Mouse (Mus musculus) heart, postnatal 10 days (tissue): Measurements from ENCODE around the gene Mta3. TPM values are rescaled to one million over a fixed set of nuclear protein-coding genes. Genes with fewer than 3 reads are reported as not detected.

Experiments used
- DNase-seq, 2 experiments: peaks; one replicate each; pipeline ENCODE4 v3.0.0; 2021
- intact Hi-C: fragments of 180-260 bp; cut with DNase I; formaldehyde crosslinking; loops from one replicate; pipeline ENCODE4 v1.15.1; 2025
- total RNA-seq, 2 experiments: library from RNA; stranded (reverse); gene quantifications; 2 replicates each; pipeline ENCODE4 v1.2.3; 2021

Mta3 gene
- total RNA-seq, 2 experiments from 2014 or later: 29.2 to 30.2 TPM

DNA sequence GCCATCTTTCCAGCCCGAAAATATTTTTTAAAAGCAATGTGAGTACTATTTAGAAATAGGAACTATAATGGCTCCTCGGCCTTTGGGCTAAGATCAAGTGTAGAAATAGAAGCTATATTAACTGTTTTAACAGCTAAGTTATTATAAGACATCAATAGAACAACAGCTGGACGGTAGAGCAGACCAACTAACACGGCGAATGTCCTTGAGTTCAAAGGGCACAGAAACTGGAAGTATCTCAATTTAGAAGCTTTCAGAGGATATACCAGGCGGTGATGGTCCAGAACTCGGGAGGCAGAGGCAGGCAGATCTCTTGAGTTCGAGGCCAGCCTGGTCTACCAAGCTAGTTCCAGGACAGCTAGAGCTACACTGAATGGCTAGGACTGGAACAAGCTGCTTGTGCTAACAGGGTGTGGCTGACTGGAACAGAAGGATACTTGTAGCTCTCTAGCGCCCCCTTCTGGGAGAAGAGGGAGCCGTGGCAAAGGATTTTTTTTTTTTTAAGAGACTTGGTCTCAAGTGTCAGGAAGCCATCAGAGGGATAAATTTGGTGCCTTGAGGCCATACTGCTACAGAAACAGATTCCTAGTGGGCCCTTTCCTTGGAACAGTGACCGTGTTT is 101.9 kb downstream of the Mta3 start:
- intact Hi-C loops: loop anchor here (5.0 kb wide), 2 partner anchors 176 to 536 kb away; partner anchors contain the start of gene Kcng3
- DNase-seq: peak; percentile 58 to 80

DNA sequence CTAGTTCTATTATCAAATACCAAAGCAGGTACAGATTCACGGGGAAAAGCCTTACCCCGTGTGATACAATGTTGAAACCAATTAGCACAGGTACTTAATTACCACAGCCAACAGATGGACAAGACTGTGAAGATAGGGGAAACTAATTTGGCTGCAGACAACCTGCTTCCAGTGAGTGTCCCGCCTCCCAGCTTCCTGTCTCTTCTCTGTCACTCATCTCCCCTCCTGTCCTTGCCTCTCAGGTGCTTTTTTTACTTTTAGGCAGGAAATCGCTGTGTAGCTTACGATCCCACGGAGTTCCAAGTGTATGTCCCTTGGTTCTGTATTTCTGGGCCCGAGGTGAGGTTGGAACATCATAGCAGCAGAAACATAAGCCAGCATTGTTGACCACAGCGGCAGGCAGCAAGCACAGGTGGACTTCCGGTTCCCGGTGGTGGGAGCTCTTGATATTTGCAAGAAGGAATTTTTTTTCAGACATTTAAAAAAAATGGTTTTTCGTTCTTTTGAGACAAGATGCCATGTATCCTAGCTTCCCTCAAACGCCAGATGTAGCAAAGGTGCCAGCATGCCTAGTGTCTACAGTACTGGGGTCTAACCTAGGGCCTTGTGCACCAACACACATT is 102.6 kb downstream of the Mta3 start:
- intact Hi-C loops: loop anchor here (5.0 kb wide), 2 partner anchors 176 to 536 kb away; partner anchors contain the start of gene Kcng3
- no peak for DNase-seq

DNA sequence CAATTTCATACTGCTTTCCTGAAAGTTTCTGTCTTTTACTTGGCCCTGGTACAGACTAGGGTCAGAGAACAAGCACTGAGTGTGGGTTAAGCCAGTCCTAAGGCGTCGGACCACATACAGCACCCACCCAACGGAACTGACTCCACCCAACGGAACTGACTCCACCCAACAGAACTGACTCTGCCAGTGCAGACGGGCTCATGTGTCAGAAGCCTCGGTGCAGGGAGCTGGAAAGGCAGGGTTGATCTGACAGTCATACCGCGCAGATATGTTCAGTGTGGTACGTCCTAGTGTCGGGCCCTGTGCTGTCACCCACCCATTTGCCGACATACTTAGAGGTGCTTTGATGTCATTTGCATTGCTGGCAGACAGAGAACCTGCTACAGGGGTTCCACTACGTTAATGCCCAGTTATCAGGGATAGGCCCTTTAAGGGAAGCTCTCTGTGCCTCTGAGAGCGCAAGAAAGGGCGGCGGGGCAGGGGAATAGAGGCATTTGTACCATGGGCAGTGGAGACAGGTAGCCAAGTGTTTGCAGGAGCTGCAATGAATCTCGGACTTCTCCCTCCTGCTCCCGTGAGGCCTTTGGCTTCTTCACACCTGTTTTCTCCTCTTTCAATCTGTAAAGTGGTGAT is 103.3 kb downstream of the Mta3 start:
- no peak for DNase-seq
- intact Hi-C loops: loop anchor here (5.0 kb wide), 2 partner anchors 177 to 537 kb away; partner anchors contain the start of gene Kcng3

DNA sequence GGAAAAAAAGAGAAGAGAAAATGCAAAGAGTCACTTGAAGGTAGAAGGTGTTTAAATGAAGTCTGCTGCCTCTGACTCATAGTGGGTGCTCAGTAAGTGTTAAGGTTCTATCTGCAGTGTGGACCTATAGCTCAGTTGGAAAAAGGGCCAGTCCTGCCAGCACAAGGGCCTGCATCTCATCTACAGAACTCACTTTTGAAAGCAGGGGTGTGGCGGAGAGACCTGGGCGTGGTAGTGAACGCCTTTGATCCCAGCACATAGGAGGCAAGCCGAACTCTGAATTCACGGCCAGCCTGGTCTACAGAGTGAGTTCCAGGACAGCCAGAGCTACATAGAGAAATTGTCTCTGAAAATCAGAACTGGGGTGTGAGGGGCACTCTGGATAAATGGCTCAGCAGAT is 104.3 kb downstream of the Mta3 start:
- DNase-seq: no peak
- intact Hi-C loops: no loop called here

DNA sequence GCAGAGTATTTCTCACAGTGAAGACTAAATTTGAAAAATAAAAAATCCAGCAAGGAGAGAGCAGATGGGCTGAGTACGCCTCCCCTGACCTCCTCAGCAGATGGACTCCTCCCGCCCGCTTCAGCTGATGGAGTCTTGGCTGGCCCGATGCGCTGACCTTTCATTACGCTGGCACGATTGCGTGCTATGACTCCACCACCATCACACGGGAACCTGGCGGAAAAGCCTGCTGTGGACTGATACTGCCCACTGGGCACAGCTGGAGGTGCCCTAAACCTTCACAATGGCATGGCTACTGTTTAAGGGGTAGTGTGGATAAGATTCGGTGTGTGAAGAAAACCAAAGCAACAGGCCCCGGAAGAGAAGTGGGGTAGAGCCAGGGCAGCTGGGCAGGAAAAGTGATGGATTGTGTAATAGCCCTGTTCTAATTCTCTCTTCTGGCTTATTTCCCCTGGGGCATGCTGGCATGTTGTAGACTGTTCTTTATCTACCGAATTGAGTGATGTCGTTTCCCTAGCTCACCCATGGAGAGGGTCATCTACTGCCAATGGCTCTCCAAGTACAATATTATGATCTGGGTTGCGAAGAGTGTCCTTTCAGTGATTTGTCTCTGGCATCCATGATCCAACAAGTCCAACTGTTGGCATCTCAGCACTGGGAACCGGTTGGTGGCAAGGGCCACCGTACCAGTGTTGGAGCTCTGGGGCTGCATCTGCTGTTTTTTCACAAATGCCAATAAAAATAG is 106.4 kb downstream of the Mta3 start:
- intact Hi-C loops: no loop called here
- DNase-seq: no peak

DNA sequence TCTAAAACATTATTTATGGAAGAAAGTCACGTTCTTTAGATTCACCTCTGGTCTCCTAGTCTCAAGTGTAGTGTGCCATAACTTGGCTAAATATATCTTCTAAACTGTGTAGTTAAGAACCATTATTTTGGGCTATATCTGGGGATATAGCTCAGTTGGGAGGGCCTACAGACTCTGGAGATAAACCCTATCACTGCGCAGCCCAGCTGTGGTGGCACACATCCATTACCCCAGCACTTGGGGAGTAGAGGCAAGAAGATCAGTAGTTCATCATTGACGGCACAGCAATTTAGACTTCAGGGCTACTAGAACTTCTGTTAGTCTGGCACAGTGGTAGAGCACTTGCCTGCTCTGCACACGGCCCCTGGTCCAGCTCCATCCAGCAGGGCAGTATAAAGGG is 107.1 kb downstream of the Mta3 start:
- intact Hi-C loops: no loop called here
- DNase-seq: no peak

DNA sequence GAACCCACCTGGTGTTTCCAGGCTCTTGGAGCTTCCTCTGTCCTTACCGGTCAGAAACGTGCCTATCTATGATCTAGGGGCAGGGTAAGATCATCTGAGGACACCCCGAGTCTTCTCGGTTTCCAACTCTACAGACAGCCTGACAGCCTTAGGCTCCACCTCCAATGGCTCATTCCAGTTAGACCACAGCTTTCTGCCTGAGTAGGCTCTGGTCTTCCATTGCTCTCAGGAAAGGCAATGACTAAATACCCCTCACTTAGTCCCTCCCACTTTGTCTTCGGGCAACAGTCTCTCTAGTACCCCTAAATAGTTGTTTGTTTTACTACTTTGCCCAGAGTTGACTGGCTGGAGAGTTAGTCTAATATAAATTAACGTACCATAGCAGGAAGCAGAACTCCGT is 111.0 kb downstream of the Mta3 start:
- intact Hi-C loops: no loop called here
- no peak for DNase-seq

DNA sequence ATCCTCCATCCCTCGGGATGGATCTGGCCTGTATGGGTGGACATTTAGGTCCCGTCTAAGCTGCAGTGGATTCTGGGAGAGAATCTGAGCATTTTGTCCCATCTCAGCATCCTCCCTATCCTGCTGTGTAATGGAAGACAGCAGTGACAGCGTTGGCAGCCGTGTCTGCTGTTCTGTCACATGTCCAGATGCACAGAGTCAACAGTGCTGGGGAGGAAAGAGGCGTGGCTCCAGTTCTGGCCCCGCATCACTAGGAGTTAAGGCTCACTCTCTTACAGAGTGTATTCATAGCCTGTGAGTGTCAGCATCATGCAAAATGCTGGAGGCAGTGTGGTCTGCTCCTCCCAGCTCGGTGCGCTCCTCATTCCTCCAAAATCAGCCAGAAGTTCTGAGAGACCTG is 113.5 kb downstream of the Mta3 start:
- intact Hi-C loops: no loop called here
- DNase-seq: peak; percentile 44 to 47

DNA sequence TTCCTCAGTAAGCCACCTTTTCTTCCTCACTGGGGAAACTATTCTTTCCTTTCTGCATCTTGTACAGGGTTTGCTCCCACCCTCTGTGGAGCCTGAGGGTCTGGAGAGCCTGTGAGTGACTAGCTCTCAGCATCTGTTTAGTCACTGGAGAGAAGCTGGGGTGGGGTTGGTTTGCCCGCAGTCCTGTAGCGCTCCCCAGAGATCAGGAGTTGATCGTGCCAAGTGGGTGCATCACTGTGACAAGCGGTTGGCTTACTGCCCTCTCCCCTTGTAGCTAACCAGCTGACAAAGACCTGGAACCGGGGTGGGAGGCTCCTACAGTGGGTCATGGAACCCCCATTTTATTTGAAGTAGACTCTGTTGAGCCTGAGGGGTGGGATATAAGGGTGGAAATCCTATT is 114.7 kb downstream of the Mta3 start:
- DNase-seq: no peak
- intact Hi-C loops: no loop called here

DNA sequence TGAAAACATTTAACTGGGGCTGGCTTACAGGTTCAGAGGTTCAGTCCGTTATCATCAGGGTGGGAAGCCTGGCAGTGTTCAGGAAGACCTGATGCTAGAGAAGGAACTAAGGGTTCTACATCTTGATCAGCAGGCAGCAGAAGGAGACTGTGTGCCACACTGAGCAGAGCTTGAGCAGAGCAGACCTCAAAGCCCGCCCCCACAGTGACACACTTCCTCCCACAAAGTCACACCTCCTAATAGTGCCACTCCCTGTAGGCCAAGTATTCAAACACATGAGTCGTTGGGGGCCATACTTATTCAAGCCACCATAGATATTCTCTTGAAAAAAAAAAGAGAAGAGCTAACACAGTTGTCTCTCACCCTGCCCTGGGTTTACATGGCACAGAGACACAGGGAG is 115.9 kb downstream of the Mta3 start:
- no peak for DNase-seq
- intact Hi-C loops: no loop called here

DNA sequence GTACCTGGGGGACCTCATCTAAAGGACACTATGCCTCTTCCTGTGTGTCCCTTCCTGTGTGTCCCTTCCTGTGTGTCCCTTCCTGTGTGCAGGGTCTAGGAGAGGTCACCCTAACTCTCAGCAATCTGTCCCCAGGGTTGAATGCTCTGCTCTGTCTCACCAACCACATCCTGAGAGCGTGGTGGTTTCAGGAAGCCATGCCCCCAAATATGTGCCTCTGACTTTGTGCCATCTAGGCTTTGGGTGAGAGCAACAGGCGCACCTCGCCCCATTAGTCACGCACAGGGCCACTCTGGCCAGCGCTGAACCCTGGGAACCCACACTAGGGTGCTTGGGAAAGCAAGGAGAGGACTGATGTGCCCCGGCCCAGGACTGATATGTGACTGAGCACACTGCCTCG is 117.9 kb downstream of the Mta3 start:
- intact Hi-C loops: no loop called here
- no peak for DNase-seq

DNA sequence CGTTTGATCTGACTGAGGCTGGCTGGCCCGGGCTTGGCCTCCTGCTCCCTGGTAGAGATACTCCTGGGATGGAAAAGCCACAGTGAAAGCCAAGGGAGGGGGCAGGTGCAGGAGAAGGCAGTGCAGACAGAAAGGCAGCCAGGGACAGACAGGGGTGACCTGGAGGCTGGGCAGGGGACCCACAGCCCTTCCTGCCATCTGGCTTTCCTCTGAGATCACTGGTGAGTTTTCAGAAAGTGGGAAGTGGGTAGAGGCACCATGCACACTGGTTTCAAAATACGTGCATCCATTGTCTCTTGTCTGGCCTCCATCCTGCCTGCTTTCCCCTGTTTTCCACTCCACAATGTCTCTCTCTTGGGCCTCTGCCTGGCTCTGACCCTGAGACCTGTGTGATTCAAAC is 123.4 kb downstream of the Mta3 start:
- DNase-seq: no peak
- intact Hi-C loops: no loop called here

DNA sequence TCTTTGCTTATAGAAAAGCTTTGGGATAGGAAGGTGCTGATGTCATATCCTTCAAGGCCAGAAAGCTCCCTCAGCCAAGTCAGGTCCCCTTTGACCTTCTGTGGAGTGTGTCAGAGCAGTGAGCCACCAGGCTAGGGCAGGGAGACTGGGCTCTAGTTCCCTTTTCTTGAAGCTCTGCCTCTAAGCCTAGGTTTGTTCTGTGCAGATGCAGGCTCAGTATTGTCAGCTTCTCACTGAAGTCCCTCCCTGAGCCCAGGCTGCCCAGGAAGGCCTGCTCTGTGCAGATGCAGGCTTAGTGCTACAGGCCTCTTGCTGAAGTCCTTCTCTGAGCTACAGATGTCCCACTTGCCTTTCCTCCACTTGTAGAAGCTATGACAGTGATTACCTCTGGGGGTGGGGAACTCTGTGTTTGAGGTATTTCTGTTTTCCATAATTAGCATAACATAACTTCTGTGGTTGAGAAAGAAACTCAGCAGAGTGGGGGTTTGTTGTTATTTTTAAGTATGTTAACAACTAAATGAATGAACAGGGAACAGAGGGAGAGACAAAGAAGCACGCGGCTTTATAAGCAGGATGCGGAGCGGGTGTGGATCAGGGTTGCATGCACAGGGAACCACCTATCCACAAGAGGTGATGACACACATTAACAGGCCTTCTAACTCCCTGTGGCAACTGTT is 124.8 kb downstream of the Mta3 start:
- intact Hi-C loops: no loop called here
- no peak for DNase-seq

DNA sequence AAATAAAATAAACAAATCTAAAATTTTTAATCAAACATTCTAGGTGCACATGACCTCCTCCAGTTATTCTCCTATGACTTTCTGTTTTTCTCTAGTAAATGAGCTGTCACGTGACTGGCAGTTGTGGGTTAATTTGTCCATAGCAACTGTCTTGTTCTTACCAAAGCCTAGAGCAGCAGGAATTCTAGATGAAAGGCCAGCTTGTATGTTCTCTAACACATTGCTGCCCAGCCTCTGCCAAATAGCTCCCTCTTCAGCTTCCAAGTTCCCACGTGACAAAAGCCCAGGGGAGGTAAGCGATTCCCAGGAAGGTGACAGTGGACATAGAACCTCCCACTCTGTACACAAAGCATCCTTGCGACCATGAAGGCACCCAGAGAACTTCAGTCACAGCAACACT is 128.2 kb downstream of the Mta3 start:
- intact Hi-C loops: no loop called here
- DNase-seq: peak; percentile 50 to 63

DNA sequence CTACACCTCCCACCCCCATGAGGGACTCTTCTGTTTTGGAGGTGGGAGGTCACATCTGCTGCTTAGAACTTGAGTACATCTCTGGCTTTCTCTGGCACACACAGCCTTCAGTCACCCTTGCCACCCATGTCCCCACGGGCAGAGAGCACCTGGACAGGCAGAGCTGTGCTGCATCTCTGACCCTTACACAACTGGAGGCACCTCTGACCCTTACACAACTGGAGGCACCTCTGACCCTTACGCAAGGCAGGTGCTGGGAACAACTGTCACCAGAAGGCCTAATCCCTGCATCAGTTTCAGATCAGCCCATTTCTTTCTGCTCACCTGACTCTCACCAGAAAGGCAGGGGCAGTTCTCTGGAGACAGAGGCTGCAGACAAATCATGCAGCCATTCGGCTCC is 130.1 kb downstream of the Mta3 start:
- intact Hi-C loops: no loop called here
- no peak for DNase-seq

DNA sequence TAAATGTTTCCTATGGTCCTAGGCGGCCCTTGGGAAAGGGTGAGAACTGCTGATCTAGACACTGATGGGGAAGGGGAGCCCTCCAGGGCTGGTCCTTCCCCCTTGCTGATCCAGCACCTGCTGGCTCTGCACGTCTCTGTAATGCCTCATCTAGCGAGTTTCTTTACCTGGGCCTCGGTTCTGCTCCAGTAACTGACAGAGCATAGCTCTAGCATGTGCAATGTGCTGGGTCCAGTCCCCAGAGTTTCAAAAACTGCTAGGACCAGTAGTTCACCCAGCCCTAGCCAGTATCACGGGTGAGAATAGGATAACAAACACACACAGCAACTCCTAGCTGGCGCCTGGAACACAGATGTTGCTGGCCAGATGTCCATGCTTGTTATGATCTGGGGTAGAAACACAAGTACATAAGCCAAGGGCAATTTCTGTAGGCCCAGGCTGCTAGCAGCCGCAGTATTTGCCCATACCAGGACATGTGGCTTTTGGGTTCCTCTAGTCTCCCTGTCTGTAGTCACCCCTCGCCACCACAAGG is 131.8 kb downstream of the Mta3 start:
- DNase-seq: no peak
- intact Hi-C loops: no loop called here

DNA sequence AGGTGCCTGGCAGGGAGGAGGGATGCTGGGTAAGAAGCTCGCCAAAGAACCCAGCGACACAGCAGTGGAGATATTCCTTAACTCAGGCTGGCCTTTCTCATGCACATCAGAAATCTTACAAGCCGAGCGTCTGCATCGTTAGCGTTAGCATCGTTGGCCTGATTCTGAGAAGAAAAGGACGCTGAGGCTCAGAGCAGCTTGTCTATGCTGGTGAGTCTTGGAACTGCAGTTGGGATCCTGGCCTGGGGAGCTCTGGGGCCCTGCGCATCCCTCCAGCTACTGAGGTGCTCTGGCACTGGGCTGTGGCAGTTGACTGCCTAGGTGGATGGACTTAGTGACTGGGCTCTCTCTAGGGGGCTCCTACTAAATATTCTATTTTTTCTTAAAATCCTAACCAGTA is 133.2 kb downstream of the Mta3 start:
- intact Hi-C loops: no loop called here

DNA sequence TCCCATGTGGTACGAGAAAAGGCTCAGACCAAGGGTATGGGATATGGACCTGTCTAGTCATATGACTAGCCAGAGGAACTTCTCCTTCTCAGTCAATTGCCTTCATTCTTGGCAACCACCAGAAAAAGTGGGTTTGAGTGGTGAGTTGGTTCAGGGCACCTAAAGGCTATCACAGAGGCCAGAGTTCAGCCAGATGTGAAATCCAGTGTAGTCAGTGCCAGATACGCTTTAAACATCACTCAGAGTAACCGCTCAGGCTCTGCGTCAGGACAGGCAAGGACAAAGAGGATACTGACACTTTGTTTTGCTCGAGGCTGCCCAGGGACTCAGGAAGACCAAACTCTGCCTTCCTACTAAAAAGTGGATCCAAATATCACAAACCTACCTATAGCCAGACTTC is 135.0 kb downstream of the Mta3 start:
- intact Hi-C loops: no loop called here
- DNase-seq: no peak

More for the DNA sequence above, 133.2 kb downstream of the Mta3 start:
- DNase-seq: no peak

DNA sequence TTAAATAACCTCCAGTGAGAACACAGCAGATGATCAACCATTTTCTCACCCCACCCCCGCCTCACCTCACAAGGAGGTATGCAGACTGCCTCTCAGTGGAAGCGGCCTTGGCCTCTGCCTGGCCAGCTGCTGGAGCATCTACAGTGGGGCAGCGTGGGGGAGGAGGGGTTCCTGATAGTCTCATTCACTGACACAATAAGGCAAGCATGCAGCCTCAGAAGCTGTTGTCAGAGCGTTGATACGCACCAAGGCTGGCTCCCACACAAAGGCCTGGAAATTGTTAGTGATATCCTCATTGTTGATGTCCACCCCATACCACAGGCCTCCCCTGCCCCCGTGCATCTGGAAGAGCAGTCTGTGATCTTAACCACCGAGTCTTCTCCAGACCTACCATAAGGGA is 137.8 kb downstream of the Mta3 start:
- intact Hi-C loops: no loop called here
- no peak for DNase-seq

DNA sequence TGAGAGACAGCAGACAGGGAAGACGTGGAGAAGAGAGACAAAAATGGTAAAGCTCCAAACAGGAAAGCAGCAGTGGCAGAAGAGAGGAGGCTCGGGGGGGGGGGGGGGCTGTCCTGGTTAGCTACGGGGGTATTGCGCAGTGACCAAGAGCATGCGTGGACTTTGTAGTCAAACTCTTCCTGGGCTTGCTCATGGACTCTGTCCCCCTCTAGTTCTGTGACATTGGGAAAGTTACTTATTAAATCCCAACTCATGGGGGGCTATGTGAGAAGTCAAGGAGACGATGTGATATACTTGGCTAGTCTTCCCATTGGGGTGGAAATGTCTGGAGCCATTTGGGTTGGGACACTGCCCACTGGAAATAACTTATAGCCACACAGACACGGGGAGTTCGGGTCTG is 139.6 kb downstream of the Mta3 start:
- intact Hi-C loops: no loop called here

More for the DNA sequence above, 139.6 kb downstream of the Mta3 start:
- no peak for DNase-seq
